Mouse (Mus musculus): ENCODE results near the gene Otop2.

DNA sequence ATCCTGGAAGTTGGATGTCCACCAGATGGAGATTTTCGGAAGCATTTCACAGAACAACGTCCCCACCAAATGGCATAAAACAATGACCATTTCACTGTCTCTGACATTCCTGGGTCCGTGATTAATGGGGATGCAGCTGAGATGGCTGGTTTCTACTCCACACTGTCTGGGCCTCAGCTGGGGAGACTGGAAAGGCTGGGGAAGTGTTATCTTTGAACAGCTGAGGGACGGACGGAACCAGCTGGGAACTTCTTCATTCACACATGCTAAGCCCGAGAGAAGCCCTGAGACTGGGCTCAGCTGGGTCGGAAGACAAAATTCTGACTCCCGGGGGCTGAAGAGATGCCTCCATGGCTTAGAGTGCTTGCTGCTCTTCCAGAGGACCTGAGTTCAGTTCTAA is 64.4 kb downstream of the Otop2 start:
- TF ChIP-seq CTCF (IDR thresholded peaks at IDR 0.05; ENCODE audit: low read depth) = no peak
- TF ChIP-seq EP300 (IDR thresholded peaks at IDR 0.05; ENCODE audit: low read depth) = no peak
